Mouse (Mus musculus): ENCODE measurements around the gene Kank4.

Gene Kank4

DNA sequence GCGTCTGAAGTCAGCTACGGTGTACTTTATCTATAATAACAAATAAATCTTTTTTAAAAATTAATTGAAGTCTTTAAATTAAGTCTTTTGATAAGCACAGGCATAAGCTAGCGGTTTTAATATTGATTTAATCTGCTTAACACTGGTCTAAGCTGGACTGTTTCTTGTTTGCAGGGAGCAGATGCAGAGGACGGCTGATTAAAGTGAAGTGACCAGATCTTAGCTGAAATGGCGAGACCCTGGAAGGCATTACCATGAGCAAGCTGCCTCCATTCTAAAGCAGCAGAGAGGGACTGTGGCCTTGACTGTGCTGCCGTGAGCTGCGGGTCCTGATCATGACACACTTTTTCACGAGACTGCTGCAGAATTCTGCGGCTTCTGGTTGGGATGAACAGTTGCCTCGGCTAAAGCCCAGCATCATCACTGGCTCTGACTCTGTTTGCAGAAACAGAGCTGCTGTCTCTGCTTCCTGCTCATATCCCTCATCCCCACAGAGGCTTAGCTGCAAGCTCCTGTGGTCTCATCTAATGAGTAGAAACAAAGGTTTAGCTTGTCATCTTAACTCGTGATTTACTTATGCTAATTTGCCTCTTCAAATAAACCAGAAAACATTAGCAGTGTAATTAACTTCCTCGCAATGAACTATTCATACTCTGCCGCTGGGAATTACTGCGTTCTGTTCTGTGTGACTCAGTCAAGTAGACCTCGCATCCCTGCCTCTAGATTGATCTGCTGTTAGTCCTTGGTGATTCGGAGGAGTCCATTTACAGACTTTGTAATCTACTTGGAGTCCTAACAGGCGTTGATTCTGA, 99.4 kb downstream of the Kank4 start:
- DNase-seq (ENCODE audit: inconsistent ontology term): peak; percentile 59

- no peak for DNase-seq (ENCODE audit: inconsistent ontology term)
These were observed 106.4 kb downstream of the Kank4 start for GRCm38 (mm10) chr4:98710891-98711290.

Data from Muller cell, postnatal 12 days (primary cell).